Mouse (Mus musculus) hindbrain, embryonic 14.5 days (tissue): Measurements from ENCODE around the gene Pttg1ip. TPM values are rescaled to one million over a fixed set of nuclear protein-coding genes. Genes with fewer than 3 reads are reported as not detected.

Source experiments
- ATAC-seq: fragments of 200-750 bp; cut with Nextera tagmentation; 2 replicates; pipeline ENCODE4 v1.8.0; 2017; ENCODE audit warnings: moderate number of reproducible peaks, mild to moderate bottlenecking, moderate TSS enrichment, moderate library complexity; ENCODE audit not compliant: low FRiP score
- DNase-seq: peaks from one replicate; pipeline ENCODE4 v3.0.0-alpha.2; 2015; ENCODE audit warnings: low spot score
- H3K27ac ChIP-seq: fragments of 300-500 bp; sonication (generic); 2 replicates; pipeline ENCODE4 v1.5.1; 2014; ENCODE audit warnings: mild to moderate bottlenecking, moderate library complexity
- H3K27me3 ChIP-seq: fragments of 300-500 bp; sonication (generic); 2 replicates; pipeline ENCODE4 v1.6.1; 2014; ENCODE audit warnings: mild to moderate bottlenecking, low read length, mixed read lengths; ENCODE audit not compliant: control insufficient read depth, insufficient read depth
- H3K36me3 ChIP-seq: fragments of 300-500 bp; sonication (generic); replicated peaks from 2 replicates; pipeline ENCODE4 v1.6.1; 2014; ENCODE audit not compliant: control insufficient read depth, insufficient read depth
- H3K4me1 ChIP-seq: fragments of 300-500 bp; sonication (generic); replicated peaks from 2 replicates; pipeline ENCODE4 v1.6.1; 2014; ENCODE audit warnings: antibody characterized with exemption, low read length, mixed read lengths; ENCODE audit not compliant: control insufficient read depth, insufficient read depth
- H3K4me2 ChIP-seq: fragments of 300-500 bp; sonication (generic); replicated peaks from 2 replicates; pipeline ENCODE4 v1.6.1; 2014; ENCODE audit warnings: mild to moderate bottlenecking, moderate library complexity
- H3K4me3 ChIP-seq: fragments of 300-500 bp; sonication (generic); replicated peaks from 2 replicates; pipeline ENCODE4 v1.5.1; 2014; ENCODE audit warnings: mild to moderate bottlenecking, low read length
- H3K9ac ChIP-seq: fragments of 300-500 bp; sonication (generic); 2 replicates; pipeline ENCODE4 v1.6.1; 2014
- H3K9me3 ChIP-seq: fragments of 300-500 bp; sonication (generic); 2 replicates; pipeline ENCODE4 v1.6.1; 2016; ENCODE audit warnings: low read length; ENCODE audit not compliant: control insufficient read depth
- WGBS: fragments of 180-500 bp; shearing (Covaris S2); extraction: QIAGEN DNeasy Blood & Tissue Kit; methylation state at CpG from one replicate; pipeline ENCODE4 v1.1.7; 2014; 5-methylcytosine and 5-hydroxymethylcytosine counted together
- polyA plus RNA-seq: library from polyadenylated mRNA; unstranded; fragments of >200 nt; fragmentation: Nextera tagmentation; extraction: Ambion mirVana; gene quantifications from 2 replicates; pipeline ENCODE4 v1.2.1, GENCODE M21; 2014

The Pttg1ip gene
- polyA plus RNA-seq, 1 experiment from 2014 or later = 80.2 TPM

DNA sequence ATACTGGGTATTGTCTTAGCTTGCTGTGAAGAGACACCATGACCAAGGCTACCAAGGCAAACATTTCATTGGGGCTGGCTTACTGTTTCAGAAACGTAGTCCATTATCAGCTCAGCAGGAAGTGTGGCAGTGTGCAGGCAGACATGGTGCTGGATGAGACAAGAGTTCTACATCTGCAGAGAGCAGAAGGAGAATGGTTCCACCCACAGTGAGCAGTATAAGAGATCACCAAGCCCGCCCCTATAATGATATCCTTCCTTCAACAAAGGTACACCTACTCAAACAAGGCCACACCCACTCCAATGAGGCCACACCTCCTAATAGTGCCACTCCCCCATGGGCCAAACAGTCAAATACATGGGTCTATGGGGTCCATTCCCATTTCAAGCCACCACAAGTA, 20.0 kb upstream of the Pttg1ip start:
- DNase-seq (no peak), ATAC-seq (no peak)
- Histone ChIP-seq H3K36me3 (no peaks in the 10 kb centered on the region), H3K27me3 (no peaks in the 10 kb centered on the region), H3K4me3 (no peak overlapping the region), H3K4me2 (no peak overlapping the region), H3K9me3 (no peaks in the 10 kb centered on the region), H3K9ac (no peak overlapping the region), H3K27ac (no peak overlapping the region), H3K4me1 (no peaks in the 10 kb centered on the region)
- 81% methylated on average over 2 of the region's 2 CpGs for WGBS

DNA sequence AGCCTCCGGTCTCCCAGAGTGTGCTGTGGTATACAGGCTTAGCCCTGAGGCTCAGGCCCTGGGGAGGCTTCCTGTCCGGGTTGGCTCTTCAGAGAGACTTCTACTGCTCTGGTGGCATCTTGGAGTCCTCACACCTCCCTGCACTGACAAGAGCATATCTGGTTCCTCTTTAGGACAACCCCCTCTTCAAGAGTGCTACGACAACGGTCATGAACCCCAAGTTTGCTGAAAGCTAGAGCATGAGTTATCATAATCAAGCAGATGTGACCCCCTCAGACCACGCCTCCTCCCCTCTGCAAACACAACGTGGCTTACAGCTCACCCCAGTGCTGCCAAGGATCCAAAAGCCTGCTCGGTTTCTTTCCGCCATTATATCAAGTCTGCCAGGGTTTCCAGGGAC, 16.5 kb upstream of the Pttg1ip start:
- H3K4me2 ChIP-seq = no peak overlapping the region

GRCm38 (mm10) chr10:77566651-77567050, 14.9 kb upstream of the Pttg1ip start:
- H3K9me3 ChIP-seq = no peaks in the 10 kb centered on the region
- no peak overlapping the region for H3K4me2 ChIP-seq
- ATAC-seq (no peak), DNase-seq (peak; percentile 56)
- H3K4me3 ChIP-seq = no peak overlapping the region
- no peak overlapping the region for H3K9ac ChIP-seq
- H3K36me3 ChIP-seq = no peaks in the 10 kb centered on the region
- no peaks in the 10 kb centered on the region for H3K27me3 ChIP-seq
- no peaks in the 10 kb centered on the region for H3K4me1 ChIP-seq
- WGBS = 36% methylated on average over 8 of the region's 8 CpGs
- H3K27ac ChIP-seq = no peak overlapping the region

More for the DNA sequence above, 16.5 kb upstream of the Pttg1ip start:
- H3K27ac ChIP-seq = no peak overlapping the region
- WGBS = 85% methylated on average over 8 of the region's 8 CpGs
- no peak for DNase-seq
- H3K9me3 ChIP-seq = no peaks in the 10 kb centered on the region
- no peaks in the 10 kb centered on the region for H3K4me1 ChIP-seq
- H3K4me3 ChIP-seq = no peak overlapping the region
- H3K27me3 ChIP-seq = no peaks in the 10 kb centered on the region
- H3K36me3 ChIP-seq = no peaks in the 10 kb centered on the region
- no peak for ATAC-seq
- H3K9ac ChIP-seq = no peak overlapping the region

GRCm38 (mm10) chr10:77569481-77569880, 12.0 kb upstream of the Pttg1ip start:
- no peaks in the 10 kb centered on the region for H3K4me1 ChIP-seq
- no peaks in the 10 kb centered on the region for H3K36me3 ChIP-seq
- no peaks in the 10 kb centered on the region for H3K9me3 ChIP-seq
- no peak overlapping the region for H3K9ac ChIP-seq
- no peak overlapping the region for H3K4me2 ChIP-seq
- H3K27ac ChIP-seq = no peak overlapping the region
- DNase-seq (no peak), ATAC-seq (no peak)
- H3K4me3 ChIP-seq = no peak overlapping the region
- H3K27me3 ChIP-seq = no peaks in the 10 kb centered on the region
- WGBS = 37% methylated on average over 7 of the region's 7 CpGs

DNA sequence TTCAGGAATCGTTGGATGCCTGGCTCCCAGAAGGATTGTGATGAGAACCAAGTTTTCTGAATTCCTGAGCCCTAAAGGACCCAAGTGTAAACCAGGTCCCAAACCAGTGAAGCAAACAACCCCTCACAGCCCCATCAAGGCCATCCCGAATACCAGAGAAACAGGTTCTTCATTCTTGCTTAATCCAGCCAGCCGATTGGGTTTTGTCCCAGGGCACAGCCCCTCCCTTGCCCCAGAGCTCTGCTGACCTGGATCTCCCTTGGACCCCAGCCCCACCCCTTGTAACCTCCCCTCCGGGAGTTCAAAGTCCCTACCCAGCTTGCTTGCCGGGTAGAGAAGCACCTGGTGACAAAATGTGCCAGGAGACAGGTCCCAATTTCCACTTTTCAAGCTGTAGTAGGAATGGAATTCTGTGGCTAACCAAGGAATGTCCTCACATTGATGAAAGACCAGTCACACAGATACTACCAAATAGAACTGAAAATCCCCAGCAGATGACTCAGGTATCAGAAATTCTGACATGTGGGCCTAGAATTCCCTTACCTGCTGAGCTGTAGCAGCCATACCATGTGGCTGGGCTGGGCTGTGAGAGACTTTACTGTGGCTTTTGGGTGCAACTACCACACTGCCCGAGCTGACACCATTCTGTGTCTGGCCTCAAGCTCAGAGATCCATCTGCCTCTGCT, 11.4 kb upstream of the Pttg1ip start:
- no peak for ATAC-seq
- H3K4me1 ChIP-seq = no peaks in the 10 kb centered on the region
- WGBS = 56% methylated on average over 6 of the region's 6 CpGs
- no peaks in the 10 kb centered on the region for H3K36me3 ChIP-seq
- H3K27me3 ChIP-seq = no peaks in the 10 kb centered on the region
- DNase-seq = no peak
- no peak overlapping the region for H3K4me3 ChIP-seq
- H3K27ac ChIP-seq = no peak overlapping the region
- H3K9me3 ChIP-seq = no peaks in the 10 kb centered on the region
- H3K4me2 ChIP-seq = no peak overlapping the region
- no peak overlapping the region for H3K9ac ChIP-seq

DNA sequence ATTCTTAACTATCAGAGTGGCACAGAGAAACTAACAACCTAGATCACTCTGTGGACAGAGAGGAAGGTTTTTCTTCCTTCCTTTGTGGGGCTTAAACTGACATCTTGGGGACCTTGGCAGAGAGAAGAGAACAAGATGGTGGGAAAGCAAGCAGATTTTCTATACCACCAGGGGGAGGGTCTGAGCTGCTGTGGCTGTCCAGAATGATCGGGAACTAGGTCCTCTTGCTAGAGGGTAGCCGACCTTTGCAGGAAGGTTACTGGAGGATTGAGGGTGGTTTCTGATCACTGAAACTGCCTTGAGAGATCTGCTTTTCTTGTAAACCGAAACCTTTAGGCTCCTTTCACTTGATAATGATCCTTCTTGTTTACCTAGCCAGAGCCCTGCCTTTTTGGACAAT, 9.3 kb upstream of the Pttg1ip start:
- Histone ChIP-seq H3K27me3 (no peaks in the 10 kb centered on the region), H3K9ac (no peak overlapping the region), H3K4me3 (no peak overlapping the region), H3K4me2 (no peak overlapping the region), H3K4me1 (no peaks in the 10 kb centered on the region), H3K9me3 (no peaks in the 10 kb centered on the region), H3K27ac (no peak overlapping the region), H3K36me3 (no peaks in the 10 kb centered on the region)
- 35% methylated on average over 3 of the region's 3 CpGs for WGBS
- no peak for DNase-seq
- no peak for ATAC-seq

- Histone ChIP-seq H3K9me3 (no peaks in the 10 kb centered on the region), H3K27ac (no peak overlapping the region), H3K27me3 (no peaks in the 10 kb centered on the region), H3K9ac (no peak overlapping the region), H3K36me3 (no peaks in the 10 kb centered on the region), H3K4me2 (no peak overlapping the region), H3K4me3 (no peak overlapping the region), H3K4me1 (no peaks in the 10 kb centered on the region)
- no peak for DNase-seq
- ATAC-seq = no peak
- 80% methylated on average over 1 of the region's 1 CpGs for WGBS
Measured at GRCm38 (mm10) chr10:77573162-77573561, 8.4 kb upstream of the Pttg1ip start.

GRCm38 (mm10) chr10:77580027-77580920, 1.2 kb upstream of the Pttg1ip start:
- no peaks in the 10 kb centered on the region for H3K9me3 ChIP-seq
- no peak overlapping the region for H3K9ac ChIP-seq
- no peaks in the 10 kb centered on the region for H3K27me3 ChIP-seq
- no peak overlapping the region for H3K4me3 ChIP-seq
- peaks cover 18% of the 10 kb centered on the region for H3K4me1 ChIP-seq
- no peaks in the 10 kb centered on the region for H3K36me3 ChIP-seq
- no peak overlapping the region for H3K27ac ChIP-seq
- DNase-seq (no peak), ATAC-seq (no peak)
- peak overlapping the region; percentile 90 for H3K4me2 ChIP-seq
- 64% methylated on average over 10 of the region's 10 CpGs for WGBS

GRCm38 (mm10) chr10:77581023-77581407, 505 bp upstream of the Pttg1ip start:
- no peaks in the 10 kb centered on the region for H3K27me3 ChIP-seq
- H3K9ac ChIP-seq = peak overlapping the region; percentile 70
- 12% methylated on average over 8 of the region's 8 CpGs for WGBS
- H3K27ac ChIP-seq = peak overlapping the region; percentile 82
- peak overlapping the region; percentile 90 for H3K4me2 ChIP-seq
- H3K36me3 ChIP-seq = no peaks in the 10 kb centered on the region
- peak overlapping the region; percentile 76 for H3K4me3 ChIP-seq
- ATAC-seq (peak; percentile 13; the same call in 1 of the 2 replicates), DNase-seq (no peak)
- H3K9me3 ChIP-seq = no peaks in the 10 kb centered on the region
- H3K4me1 ChIP-seq = peaks cover 18% of the 10 kb centered on the region
